Mouse (Mus musculus) bone marrow macrophage, adult 2 months (primary cell): ENCODE data around the gene Trim8. TPM values are rescaled to one million over a fixed set of nuclear protein-coding genes. Genes with fewer than 3 reads are reported as not detected.
A peak's percentile ranks its signal among the peaks of the same experiment; 100 is the strongest.

Source experiments
- H3K27ac ChIP-seq: 2 replicates; pipeline ENCODE4 v1.5.1; 2012; ENCODE audit warnings: low read depth, low read length; ENCODE audit not compliant: insufficient read depth
- H3K4me1 ChIP-seq: 2 replicates; pipeline ENCODE4 v1.6.1; 2012; ENCODE audit warnings: low read length; ENCODE audit not compliant: control insufficient read depth, insufficient read depth
- H3K4me3 ChIP-seq: 2 replicates; pipeline ENCODE4 v1.5.1; 2012; ENCODE audit warnings: mild to moderate bottlenecking, low read length, moderate library complexity; ENCODE audit not compliant: insufficient read depth
- CTCF ChIP-seq: IDR thresholded peaks from 2 replicates; pipeline ENCODE4 v1.5.1; 2012; ENCODE audit warnings: low read depth, mild to moderate bottlenecking, low read length, moderate library complexity
- POLR2A ChIP-seq: IDR thresholded peaks from 2 replicates; pipeline ENCODE4 v1.6.1; 2012; ENCODE audit warnings: mild to moderate bottlenecking, low read depth, low read length, borderline replicate concordance
- polyA plus RNA-seq: library from polyadenylated mRNA; stranded (reverse); fragments of >200 nt; gene quantifications from 2 replicates; pipeline ENCODE4 v1.2.4, GENCODE M21; 2012; ENCODE audit not compliant: missing spikeins, insufficient read depth, insufficient read length

Trim8 gene
- polyA plus RNA-seq, 1 experiment, result 69.0 TPM

DNA sequence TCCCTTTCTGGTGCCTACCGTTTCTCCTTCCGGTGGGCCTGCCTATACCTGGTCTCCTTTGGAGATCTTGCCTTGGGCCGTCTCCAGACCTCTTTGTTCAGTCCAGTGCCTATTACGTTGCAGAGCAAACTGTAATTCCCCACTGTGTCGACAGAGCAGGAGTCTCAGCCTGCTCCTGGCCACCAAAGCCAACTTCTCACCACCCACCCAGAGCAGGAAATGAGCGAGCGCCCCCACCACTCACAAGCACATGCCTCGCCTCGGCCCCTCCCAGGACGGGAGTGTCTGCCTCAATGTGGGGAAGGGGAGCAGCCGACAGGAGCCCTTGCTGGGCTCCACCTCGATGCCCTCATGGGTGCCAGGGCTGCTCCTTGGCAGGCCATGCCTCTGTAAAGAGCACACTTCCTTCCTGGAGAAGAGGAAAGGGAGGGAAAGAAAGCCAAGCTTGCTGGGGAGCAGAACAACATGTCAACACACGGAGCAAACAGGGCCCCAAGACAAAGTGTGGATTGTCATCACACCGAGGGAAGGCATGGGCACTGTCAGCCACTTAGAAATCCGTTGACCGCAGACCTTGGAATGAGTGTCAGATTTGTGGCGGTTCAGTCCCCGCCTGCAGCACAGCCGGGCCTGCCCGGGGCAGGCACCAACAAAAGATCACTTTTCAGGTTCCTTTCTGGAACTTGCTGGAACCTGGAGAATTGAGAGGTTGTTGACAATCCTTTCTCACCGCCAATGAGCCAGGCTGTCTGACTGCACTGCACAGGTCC, 22.0 kb upstream of the Trim8 start:
- peaks cover 67% of the 10 kb centered on the region for H3K4me1 ChIP-seq
- no peak for TF ChIP-seq CTCF
- no peak for TF ChIP-seq POLR2A
- H3K27ac ChIP-seq, result peak overlapping the region; percentile 72
- H3K4me3 ChIP-seq, result no peak overlapping the region

DNA sequence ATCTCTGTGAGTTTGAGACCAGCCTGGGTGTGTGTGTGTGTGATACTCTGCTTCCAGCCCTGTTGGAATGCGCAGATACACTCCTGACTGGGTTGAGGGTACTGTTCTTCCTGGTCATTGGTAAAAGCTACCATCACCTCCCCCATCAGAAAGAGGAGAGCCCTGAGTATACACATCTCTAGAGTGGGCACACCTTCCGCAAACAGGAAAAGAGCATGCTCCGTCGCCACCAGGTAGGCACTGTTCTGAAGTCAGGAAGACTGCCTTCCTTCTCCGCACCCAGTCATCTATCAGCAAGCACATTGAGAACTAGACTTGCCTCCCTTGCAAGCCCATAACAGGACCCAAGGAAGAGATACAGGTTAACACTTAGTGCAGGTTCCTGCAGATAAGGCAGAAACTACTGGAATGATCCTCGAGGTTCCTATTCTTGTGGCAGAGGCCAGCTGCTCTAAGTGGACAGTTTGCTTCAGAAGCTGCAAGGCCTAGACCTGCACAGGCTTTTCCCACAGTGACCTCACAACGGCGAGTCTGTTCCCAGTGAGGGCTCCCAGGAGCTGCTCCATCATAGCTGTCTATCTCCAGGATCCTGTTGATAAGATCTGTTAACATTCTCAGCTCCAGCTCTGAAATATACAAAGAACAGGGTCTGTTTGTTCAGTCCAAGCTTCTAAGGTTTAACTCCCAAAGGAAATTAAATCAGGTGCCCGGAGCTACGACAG, 20.7 kb upstream of the Trim8 start:
- TF ChIP-seq POLR2A, result no peak
- TF ChIP-seq CTCF, result no peak
- Histone ChIP-seq H3K4me1 (peaks cover 79% of the 10 kb centered on the region), H3K27ac (no peak overlapping the region), H3K4me3 (no peak overlapping the region)

DNA sequence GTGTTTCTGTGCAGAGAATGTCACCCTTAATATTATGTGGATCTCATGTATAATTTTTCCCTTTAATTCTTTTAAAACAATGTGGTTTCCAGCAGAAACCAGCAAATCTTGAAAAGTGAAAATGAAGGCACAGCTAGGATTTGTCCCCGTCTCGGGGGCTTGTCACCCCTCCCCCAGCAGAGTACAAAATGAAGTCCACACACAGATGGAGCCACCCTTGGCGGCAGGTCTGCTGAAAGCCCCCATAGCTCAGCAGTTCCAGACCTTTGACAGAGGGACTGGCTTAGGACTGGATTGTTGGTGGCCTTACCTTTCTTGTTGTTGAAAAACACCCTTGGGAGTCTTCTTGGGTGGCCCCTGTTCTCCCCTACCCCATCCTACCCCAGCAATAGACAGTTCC, 20.1 kb upstream of the Trim8 start:
- TF ChIP-seq CTCF (no peak), POLR2A (no peak)
- Histone ChIP-seq H3K27ac (no peak overlapping the region), H3K4me1 (peaks cover 79% of the 10 kb centered on the region), H3K4me3 (no peak overlapping the region)

DNA sequence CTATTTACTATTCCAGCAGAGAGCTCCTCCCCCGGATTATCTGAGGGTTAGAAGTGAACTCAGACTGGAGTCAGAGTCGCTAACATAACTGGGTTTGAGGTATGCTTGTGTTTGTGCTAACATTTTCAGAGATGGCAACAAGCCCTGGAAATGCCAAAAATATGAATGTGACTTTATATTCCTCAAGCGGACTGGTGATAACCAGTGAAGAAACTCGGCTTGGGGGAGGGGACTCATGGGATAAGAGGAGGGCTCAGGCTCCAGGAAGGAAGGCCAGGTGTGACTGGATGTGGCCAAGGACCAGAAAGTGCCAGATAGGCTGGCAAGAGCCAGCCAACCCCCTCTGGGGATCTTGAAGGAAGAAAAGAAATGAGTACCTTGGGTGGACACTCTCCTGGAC, 19.7 kb upstream of the Trim8 start:
- TF ChIP-seq CTCF (no peak), POLR2A (no peak)

DNA sequence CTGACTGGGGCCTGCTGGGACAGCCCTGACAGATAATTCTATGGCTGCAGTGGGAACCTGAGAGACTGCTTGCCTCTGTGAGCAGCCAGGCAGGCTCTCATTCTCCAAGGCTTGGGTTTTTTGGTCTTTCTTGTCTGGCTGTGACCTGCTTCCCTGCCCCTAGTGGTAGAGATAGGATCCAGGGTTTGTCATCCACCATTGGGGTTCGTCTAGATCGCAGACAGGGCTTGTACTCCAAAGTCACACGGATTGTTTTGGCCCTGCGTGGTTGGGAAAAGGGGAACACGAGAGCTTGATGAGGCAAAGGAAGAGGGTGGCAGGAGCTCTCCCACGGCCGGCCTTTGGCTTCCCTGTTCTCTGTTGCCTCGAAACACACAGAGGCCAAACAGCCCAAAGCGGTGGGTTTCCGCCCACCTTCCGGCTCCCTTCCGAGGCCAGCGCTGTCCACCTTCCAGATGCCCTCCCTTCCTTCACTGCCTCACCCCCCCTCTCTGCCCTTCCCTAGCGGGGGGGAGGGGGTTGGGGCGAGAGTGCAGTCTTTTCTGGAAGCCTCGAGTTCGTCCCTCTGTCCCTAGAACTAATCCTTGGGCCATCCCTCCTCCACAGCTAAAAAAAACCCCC, 18.5 kb upstream of the Trim8 start:
- peak overlapping the region; percentile 67 for H3K27ac ChIP-seq
- peaks cover 79% of the 10 kb centered on the region for H3K4me1 ChIP-seq
- TF ChIP-seq POLR2A, result no peak
- H3K4me3 ChIP-seq, result 0 out of 2 replicates have a peak overlapping the region, but pooled peaks have one; percentile 8

More for the DNA sequence above, 19.7 kb upstream of the Trim8 start:
- no peak overlapping the region for H3K4me3 ChIP-seq
- no peak overlapping the region for H3K27ac ChIP-seq
- H3K4me1 ChIP-seq, result peaks cover 79% of the 10 kb centered on the region

DNA sequence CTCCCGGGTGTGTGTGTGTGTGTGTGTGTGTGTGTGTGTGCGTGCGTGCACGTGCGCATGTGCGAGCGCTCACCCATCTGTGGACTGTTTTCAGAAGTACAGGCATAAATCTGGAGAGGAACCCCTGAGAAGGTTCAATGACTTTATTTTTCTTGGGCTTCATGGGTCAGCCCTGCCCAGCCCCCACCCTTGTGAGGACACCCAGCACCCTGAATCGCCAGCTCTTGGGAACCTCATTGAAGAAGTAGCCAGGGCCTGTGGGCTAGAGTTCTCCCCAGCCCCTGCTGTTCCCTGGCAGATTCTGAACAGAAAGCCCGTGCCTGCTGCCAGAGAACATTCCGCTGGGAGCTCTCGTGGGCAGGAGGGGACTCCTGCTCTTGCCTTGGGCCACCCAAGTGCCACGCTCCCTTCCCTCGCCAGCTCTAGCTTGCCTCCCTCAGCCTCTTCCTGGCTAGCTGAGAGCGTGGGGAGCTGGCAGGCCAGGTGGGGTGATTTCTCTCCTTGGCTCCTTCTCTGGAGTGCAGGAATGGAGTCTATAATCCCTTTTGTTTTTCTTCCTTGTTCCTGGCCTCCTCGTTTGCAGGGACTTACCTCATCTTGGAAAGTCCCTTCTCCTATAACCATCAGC, 17.7 kb upstream of the Trim8 start:
- H3K4me1 ChIP-seq, result peaks cover 80% of the 10 kb centered on the region
- peak overlapping the region; percentile 19 for H3K4me3 ChIP-seq
- TF ChIP-seq CTCF (no peak), POLR2A (no peak)
- H3K27ac ChIP-seq, result peak overlapping the region; percentile 81

DNA sequence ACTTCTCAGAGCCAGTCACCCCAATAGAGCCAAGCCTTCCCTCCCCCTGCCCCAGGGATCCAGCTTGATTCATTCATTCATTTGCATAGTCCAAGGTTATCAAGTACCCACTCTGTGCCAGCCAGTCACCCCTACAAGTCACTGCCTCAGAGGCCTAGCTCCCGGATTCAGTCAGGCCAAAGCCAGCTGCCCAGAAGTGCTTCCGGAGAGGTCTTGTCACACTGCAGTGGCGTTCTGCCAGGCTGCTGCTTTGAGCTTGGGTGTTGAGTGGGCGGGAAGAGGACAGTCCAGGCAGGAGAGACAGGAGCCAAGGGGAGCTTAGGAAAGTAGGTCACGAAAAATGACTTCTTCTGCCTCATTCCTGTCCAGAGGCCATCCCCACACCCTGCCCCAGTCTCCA, 17.0 kb upstream of the Trim8 start:
- H3K4me1 ChIP-seq, result peaks cover 81% of the 10 kb centered on the region
- TF ChIP-seq POLR2A (no peak), CTCF (no peak)
- peak overlapping the region; percentile 19 for H3K4me3 ChIP-seq
- H3K27ac ChIP-seq, result peak overlapping the region; percentile 81

DNA sequence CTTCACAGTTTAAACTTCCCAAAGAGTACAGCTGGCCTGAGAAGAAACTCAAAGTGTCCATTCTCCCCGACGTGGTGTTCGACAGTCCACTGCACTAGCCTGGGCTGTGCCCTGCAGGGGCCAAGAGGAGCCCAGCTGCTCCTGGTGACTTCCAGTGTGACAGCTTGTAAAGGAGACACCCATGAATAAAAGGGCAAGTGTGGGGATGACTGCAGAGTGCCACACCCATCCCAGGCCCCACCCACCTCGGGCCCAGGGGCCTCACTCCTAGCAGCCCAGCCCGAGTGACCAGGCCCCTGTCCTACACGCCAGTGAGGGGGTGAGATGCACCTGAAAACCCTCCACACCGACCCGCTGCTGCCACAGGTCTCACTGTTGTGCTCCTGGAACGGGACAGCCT, 15.7 kb upstream of the Trim8 start:
- Histone ChIP-seq H3K27ac (peak overlapping the region; percentile 31), H3K4me1 (peaks cover 79% of the 10 kb centered on the region), H3K4me3 (no peak overlapping the region)
- TF ChIP-seq POLR2A (no peak), CTCF (no peak)

DNA sequence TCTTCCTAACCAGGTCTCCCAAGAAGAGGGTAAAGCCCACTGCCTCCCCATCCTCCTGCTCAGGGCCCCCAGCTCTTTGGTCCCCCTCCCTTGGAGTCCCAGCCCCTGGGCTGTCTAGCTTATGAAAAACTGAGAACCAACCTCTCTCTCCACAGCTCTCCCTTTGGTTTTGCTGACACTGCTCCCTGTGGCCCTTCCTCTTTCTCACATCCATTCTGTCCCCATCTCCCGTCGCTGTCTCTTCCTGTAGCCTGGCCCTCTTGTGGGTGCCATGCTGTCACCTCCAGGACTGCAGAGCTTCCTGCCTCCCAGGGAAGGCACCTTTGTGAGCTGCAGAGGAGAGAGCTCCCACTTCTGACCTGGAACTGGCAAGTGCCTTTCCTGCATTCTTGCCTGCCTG, 14.8 kb upstream of the Trim8 start:
- Histone ChIP-seq H3K4me3 (no peak overlapping the region), H3K4me1 (peaks cover 79% of the 10 kb centered on the region), H3K27ac (peak overlapping the region; percentile 84)
- TF ChIP-seq CTCF (no peak), POLR2A (no peak)

DNA sequence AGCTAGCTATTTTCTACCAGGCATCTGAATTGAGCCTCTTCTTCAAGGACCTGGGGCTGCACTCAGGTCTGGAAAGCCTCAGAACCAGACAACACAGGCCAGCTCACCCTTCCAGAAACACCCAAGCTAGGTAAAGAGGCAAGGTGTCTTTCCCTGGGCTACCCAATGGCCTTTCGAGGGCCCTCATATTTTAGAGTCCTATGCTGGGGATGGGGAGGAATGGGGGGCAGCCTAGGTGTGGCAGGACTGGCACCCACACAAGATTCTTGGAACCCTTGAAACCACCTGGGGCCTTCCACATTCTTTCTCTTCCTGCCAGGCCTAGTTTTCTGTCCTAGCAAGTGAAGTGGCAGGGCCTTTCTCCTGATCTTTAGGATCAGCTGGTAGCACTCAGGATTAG, 12.1 kb upstream of the Trim8 start:
- TF ChIP-seq CTCF, result no peak
- no peak for TF ChIP-seq POLR2A
- Histone ChIP-seq H3K4me3 (no peak overlapping the region), H3K27ac (no peak overlapping the region), H3K4me1 (peaks cover 55% of the 10 kb centered on the region)
